Mouse (Mus musculus) midbrain, embryonic 12.5 days (tissue): ENCODE measurements at regions not wholly inside any gene's neighbourhood (a gene's known extent, or its start where the extent isn't known, plus 50 kb on each side); places are given as distances from the start of the nearest gene placed in this dataset.

Experiments
- ATAC-seq: fragments of 200-750 bp; cut with Nextera tagmentation; 2 replicates; pipeline ENCODE4 v1.8.0; 2017; ENCODE audit warnings: low read depth, moderate TSS enrichment, moderate library complexity; ENCODE audit not compliant: low FRiP score
- H3K27ac ChIP-seq: fragments of 300-500 bp; sonication (generic); replicated peaks from 2 replicates; pipeline ENCODE4 v1.5.1; 2016; ENCODE audit warnings: mild to moderate bottlenecking
- H3K27me3 ChIP-seq: fragments of 300-500 bp; sonication (generic); 2 replicates; pipeline ENCODE4 v1.6.1; 2016; ENCODE audit warnings: mild to moderate bottlenecking
- H3K36me3 ChIP-seq: fragments of 300-500 bp; sonication (generic); 2 replicates; pipeline ENCODE4 v1.6.1; 2016
- H3K4me1 ChIP-seq: fragments of 300-500 bp; sonication (generic); 2 replicates; pipeline ENCODE4 v1.6.1; 2016
- H3K4me2 ChIP-seq: fragments of 300-500 bp; sonication (generic); replicated peaks from 2 replicates; pipeline ENCODE4 v1.6.1; 2016; ENCODE audit warnings: mild to moderate bottlenecking, moderate library complexity
- H3K4me3 ChIP-seq: fragments of 300-500 bp; sonication (generic); 2 replicates; pipeline ENCODE4 v1.5.1; 2016; ENCODE audit warnings: mild to moderate bottlenecking
- H3K9ac ChIP-seq: fragments of 300-500 bp; sonication (generic); replicated peaks from 2 replicates; pipeline ENCODE4 v1.6.1; 2016; ENCODE audit warnings: mild to moderate bottlenecking, moderate library complexity
- H3K9me3 ChIP-seq: fragments of 300-500 bp; sonication (generic); 2 replicates; pipeline ENCODE4 v1.6.1; 2016; ENCODE audit warnings: mild to moderate bottlenecking
- WGBS: fragments of 180-500 bp; shearing (Covaris S2); methylation state at CpG from one replicate; pipeline ENCODE4 v1.1.7; 2016; 5-methylcytosine and 5-hydroxymethylcytosine counted together

- peaks cover 43% of the 10 kb centered on the region for H3K4me1 ChIP-seq
- no peak for ATAC-seq
- H3K27me3 ChIP-seq, result no peaks in the 10 kb centered on the region
- no peaks in the 10 kb centered on the region for H3K9me3 ChIP-seq
- no peaks in the 10 kb centered on the region for H3K36me3 ChIP-seq
- H3K9ac ChIP-seq, result no peak overlapping the region
- 0 out of 2 replicates have a peak overlapping the region, but pooled peaks have one; percentile 7 for H3K4me3 ChIP-seq
- H3K4me2 ChIP-seq, result peak overlapping the region; percentile 15; the same call in 1 of the 2 replicates
- 74% methylated on average over 12 of the region's 12 CpGs for WGBS
- peak overlapping the region; percentile 54; the same call in 1 of the 2 replicates for H3K27ac ChIP-seq
Observed at GRCm38 (mm10) chr8:109249256-109249655, 244.6 kb upstream of the Pmfbp1 start.

GRCm38 (mm10) chr8:109249691-109250090 lies 244.1 kb upstream of the Pmfbp1 start:
- no peak for ATAC-seq
- 79% methylated on average over 9 of the region's 9 CpGs for WGBS
- Histone ChIP-seq H3K27ac (0 out of 2 replicates have a peak overlapping the region, but pooled peaks have one; percentile 31), H3K36me3 (no peaks in the 10 kb centered on the region), H3K4me1 (peaks cover 43% of the 10 kb centered on the region), H3K4me3 (no peak overlapping the region), H3K9me3 (no peaks in the 10 kb centered on the region), H3K27me3 (no peaks in the 10 kb centered on the region), H3K4me2 (no peak overlapping the region), H3K9ac (no peak overlapping the region)

GRCm38 (mm10) chr8:109250551-109250950 lies 243.3 kb upstream of the Pmfbp1 start:
- WGBS, result 85% methylated on average over 8 of the region's 8 CpGs
- H3K4me2 ChIP-seq, result no peak overlapping the region
- no peaks in the 10 kb centered on the region for H3K9me3 ChIP-seq
- peak overlapping the region; percentile 31; the same call in 1 of the 2 replicates for H3K27ac ChIP-seq
- no peak overlapping the region for H3K4me3 ChIP-seq
- H3K4me1 ChIP-seq, result peaks cover 40% of the 10 kb centered on the region
- no peak for ATAC-seq
- H3K36me3 ChIP-seq, result no peaks in the 10 kb centered on the region
- H3K9ac ChIP-seq, result no peak overlapping the region
- H3K27me3 ChIP-seq, result no peaks in the 10 kb centered on the region

GRCm38 (mm10) chr8:109251360-109251798 lies 242.4 kb upstream of the Pmfbp1 start:
- WGBS, result 75% methylated on average over 24 of the region's 24 CpGs
- H3K27me3 ChIP-seq, result no peaks in the 10 kb centered on the region
- H3K36me3 ChIP-seq, result no peaks in the 10 kb centered on the region
- peak; percentile 73 for ATAC-seq
- no peaks in the 10 kb centered on the region for H3K9me3 ChIP-seq
- H3K27ac ChIP-seq, result 0 out of 2 replicates have a peak overlapping the region, but pooled peaks have one; percentile 31
- H3K4me2 ChIP-seq, result no peak overlapping the region
- H3K4me3 ChIP-seq, result no peak overlapping the region
- no peak overlapping the region for H3K9ac ChIP-seq
- H3K4me1 ChIP-seq, result peaks cover 40% of the 10 kb centered on the region

GRCm38 (mm10) chr8:109252404-109252803 lies 241.4 kb upstream of the Pmfbp1 start:
- Histone ChIP-seq H3K27me3 (no peaks in the 10 kb centered on the region), H3K4me2 (no peak overlapping the region), H3K9me3 (no peaks in the 10 kb centered on the region), H3K4me3 (no peak overlapping the region), H3K27ac (no peak overlapping the region), H3K4me1 (peaks cover 34% of the 10 kb centered on the region), H3K9ac (no peak overlapping the region), H3K36me3 (no peaks in the 10 kb centered on the region)
- no peak for ATAC-seq
- 58% methylated on average over 4 of the region's 4 CpGs for WGBS

GRCm38 (mm10) chr8:109279129-109279528 lies 214.7 kb upstream of the Pmfbp1 start:
- Histone ChIP-seq H3K27me3 (no peaks in the 10 kb centered on the region), H3K9ac (no peak overlapping the region), H3K36me3 (no peaks in the 10 kb centered on the region), H3K4me1 (no peaks in the 10 kb centered on the region), H3K27ac (no peak overlapping the region), H3K9me3 (no peaks in the 10 kb centered on the region), H3K4me2 (no peak overlapping the region), H3K4me3 (no peak overlapping the region)
- WGBS, result 17% methylated on average over 5 of the region's 5 CpGs
- ATAC-seq, result no peak

GRCm38 (mm10) chr8:109280540-109280939 lies 213.3 kb upstream of the Pmfbp1 start:
- Histone ChIP-seq H3K36me3 (no peaks in the 10 kb centered on the region), H3K9ac (no peak overlapping the region), H3K27me3 (no peaks in the 10 kb centered on the region), H3K4me3 (no peak overlapping the region), H3K27ac (no peak overlapping the region), H3K4me1 (no peaks in the 10 kb centered on the region), H3K4me2 (no peak overlapping the region), H3K9me3 (no peaks in the 10 kb centered on the region)
- 83% methylated on average over 2 of the region's 2 CpGs for WGBS
- ATAC-seq, result peak; percentile 54; the same call in 1 of the 2 replicates

GRCm38 (mm10) chr8:109281598-109281997 lies 212.2 kb upstream of the Pmfbp1 start:
- no peak for ATAC-seq
- no peak overlapping the region for H3K4me3 ChIP-seq
- no peak overlapping the region for H3K9ac ChIP-seq
- H3K36me3 ChIP-seq, result no peaks in the 10 kb centered on the region
- H3K4me2 ChIP-seq, result no peak overlapping the region
- no peaks in the 10 kb centered on the region for H3K9me3 ChIP-seq
- H3K27me3 ChIP-seq, result no peaks in the 10 kb centered on the region
- H3K4me1 ChIP-seq, result no peaks in the 10 kb centered on the region
- WGBS, result 82% methylated on average over 10 of the region's 10 CpGs
- no peak overlapping the region for H3K27ac ChIP-seq

GRCm38 (mm10) chr8:109310670-109311386 lies 183.0 kb upstream of the Pmfbp1 start:
- Histone ChIP-seq H3K4me1 (peaks cover 38% of the 10 kb centered on the region), H3K36me3 (no peaks in the 10 kb centered on the region), H3K4me2 (0 out of 2 replicates have a peak overlapping the region, but pooled peaks have one; percentile 11), H3K27ac (peak overlapping the region; percentile 86), H3K9ac (no peak overlapping the region), H3K27me3 (no peaks in the 10 kb centered on the region), H3K9me3 (0 out of 2 replicates have a peak, but pooled peaks cover 3% of the 10 kb centered on the region), H3K4me3 (no peak overlapping the region)
- WGBS, result 45% methylated on average over 17 of the region's 17 CpGs
- ATAC-seq, result 0 out of 2 replicates have a peak, but pooled peaks have one; percentile 68

GRCm38 (mm10) chr8:109311484-109312210 lies 182.2 kb upstream of the Pmfbp1 start:
- Histone ChIP-seq H3K27ac (peak overlapping the region; percentile 86), H3K9me3 (0 out of 2 replicates have a peak, but pooled peaks cover 3% of the 10 kb centered on the region), H3K4me1 (peaks cover 38% of the 10 kb centered on the region), H3K9ac (0 out of 2 replicates have a peak overlapping the region, but pooled peaks have one; percentile 11), H3K4me3 (no peak overlapping the region), H3K27me3 (no peaks in the 10 kb centered on the region), H3K4me2 (0 out of 2 replicates have a peak overlapping the region, but pooled peaks have one; percentile 19), H3K36me3 (no peaks in the 10 kb centered on the region)
- 28% methylated on average over 17 of the region's 17 CpGs for WGBS
- ATAC-seq, result 0 out of 2 replicates have a peak, but pooled peaks have one; percentile 38

GRCm38 (mm10) chr8:109312731-109313130 lies 181.1 kb upstream of the Pmfbp1 start:
- Histone ChIP-seq H3K27ac (peak overlapping the region; percentile 86), H3K9ac (no peak overlapping the region), H3K36me3 (no peaks in the 10 kb centered on the region), H3K4me1 (peaks cover 42% of the 10 kb centered on the region), H3K9me3 (0 out of 2 replicates have a peak, but pooled peaks cover 3% of the 10 kb centered on the region), H3K27me3 (no peaks in the 10 kb centered on the region), H3K4me2 (0 out of 2 replicates have a peak overlapping the region, but pooled peaks have one; percentile 3), H3K4me3 (no peak overlapping the region)
- WGBS, result 8% methylated on average over 8 of the region's 8 CpGs
- ATAC-seq, result no peak

GRCm38 (mm10) chr8:109320955-109321354 lies 172.9 kb upstream of the Pmfbp1 start:
- Histone ChIP-seq H3K27me3 (no peaks in the 10 kb centered on the region), H3K9ac (no peak overlapping the region)

More at GRCm38 (mm10) chr8:109320955-109321354, 172.9 kb upstream of the Pmfbp1 start:
- Histone ChIP-seq H3K27ac (peak overlapping the region; percentile 58), H3K9me3 (no peaks in the 10 kb centered on the region), H3K4me3 (no peak overlapping the region), H3K4me2 (no peak overlapping the region), H3K4me1 (peaks cover 13% of the 10 kb centered on the region), H3K36me3 (no peaks in the 10 kb centered on the region)
- ATAC-seq, result no peak
- WGBS, result 57% methylated on average over 11 of the region's 11 CpGs
